Mouse (Mus musculus) regulatory T cell (primary cell): ENCODE measurements at regions not wholly inside any gene's neighbourhood (a gene's known extent, or its start where the extent isn't known, plus 50 kb on each side); places are given as distances from the start of the nearest gene placed in this dataset.

Experiments
- in situ Hi-C: fragments of 300-600 bp; cut with MboI, MseI; formaldehyde crosslinking; loops from one replicate; pipeline ENCODE4 v1.15.1; 2025; ENCODE audit warnings: high pct_unique_total_duplicates

- in situ Hi-C loops, result no loop called here
Measured at GRCm38 (mm10) chr16:46331336-46331735, 167.0 kb downstream of the Nectin3 start.

GRCm38 (mm10) chr16:46299079-46299721, 144.3 kb upstream of the Gm4737 start:
- in situ Hi-C loops, result no loop called here

- in situ Hi-C loops, result no loop called here
Measured at GRCm38 (mm10) chr16:46297192-46297591, 142.3 kb upstream of the Gm4737 start.

- in situ Hi-C loops, result no loop called here
Measured at GRCm38 (mm10) chr16:46296412-46296811, 141.5 kb upstream of the Gm4737 start.

GRCm38 (mm10) chr16:46293831-46294230, 139.0 kb upstream of the Gm4737 start:
- in situ Hi-C loops, result no loop called here

GRCm38 (mm10) chr16:46291067-46291833, 136.4 kb upstream of the Gm4737 start:
- in situ Hi-C loops, result no loop called here

- in situ Hi-C loops, result no loop called here
Measured at GRCm38 (mm10) chr16:46290199-46290598, 135.3 kb upstream of the Gm4737 start.

GRCm38 (mm10) chr16:46267533-46267932, 112.7 kb upstream of the Gm4737 start:
- in situ Hi-C loops, result no loop called here

GRCm38 (mm10) chr16:46251639-46252038, 96.8 kb upstream of the Gm4737 start:
- in situ Hi-C loops, result no loop called here

GRCm38 (mm10) chr16:46250943-46251342, 96.1 kb upstream of the Gm4737 start:
- in situ Hi-C loops, result no loop called here

- in situ Hi-C loops, result no loop called here
Measured at GRCm38 (mm10) chr16:46245598-46245997, 90.7 kb upstream of the Gm4737 start.

GRCm38 (mm10) chr16:46228744-46229143, 73.9 kb upstream of the Gm4737 start:
- in situ Hi-C loops, result no loop called here

- in situ Hi-C loops, result no loop called here
Measured at GRCm38 (mm10) chr16:46223084-46223600, 68.3 kb upstream of the Gm4737 start.

GRCm38 (mm10) chr16:46212504-46212903, 57.6 kb upstream of the Gm4737 start:
- in situ Hi-C loops, result no loop called here

GRCm38 (mm10) chr16:46211914-46212313, 57.0 kb upstream of the Gm4737 start:
- in situ Hi-C loops, result no loop called here

GRCm38 (mm10) chr16:46205114-46205513, 50.2 kb upstream of the Gm4737 start:
- in situ Hi-C loops, result loop anchor here (10.0 kb wide), 1 partner anchor 880 kb away; no protein-coding TSS in a partner anchor
